Mouse (Mus musculus) liver, postnatal 0 days (tissue): ENCODE data around the gene Gm21987. TPM values are rescaled to one million over a fixed set of nuclear protein-coding genes. Genes with fewer than 3 reads are reported as not detected.

Experiments used
- ATAC-seq: fragments of 200-750 bp; cut with Nextera tagmentation; 2 replicates; pipeline ENCODE4 v1.8.0; 2017; ENCODE audit warnings: mild to moderate bottlenecking, moderate library complexity
- DNase-seq: peaks from one replicate; pipeline ENCODE4 v3.0.0-alpha.2; 2016
- H3K27ac ChIP-seq: fragments of 300-500 bp; sonication (generic); 2 replicates; pipeline ENCODE4 v1.5.1; 2014; ENCODE audit warnings: antibody characterized with exemption, moderate library complexity, mild to moderate bottlenecking, low read depth
- H3K27me3 ChIP-seq: fragments of 300-500 bp; sonication (generic); 2 replicates; pipeline ENCODE4 v1.6.1; 2014; ENCODE audit warnings: low read length, control low read depth, mixed read lengths; ENCODE audit not compliant: insufficient read depth
- H3K36me3 ChIP-seq: fragments of 300-500 bp; sonication (generic); replicated peaks from 2 replicates; pipeline ENCODE4 v1.6.1; 2014; ENCODE audit warnings: mild to moderate bottlenecking, control low read depth, low read length, moderate library complexity, mixed read lengths; ENCODE audit not compliant: insufficient read depth
- H3K4me1 ChIP-seq: fragments of 300-500 bp; sonication (generic); 2 replicates; pipeline ENCODE4 v1.6.1; 2014; ENCODE audit warnings: antibody characterized with exemption, mild to moderate bottlenecking, control low read depth; ENCODE audit not compliant: insufficient read depth
- H3K4me2 ChIP-seq: fragments of 300-500 bp; sonication (generic); 2 replicates; pipeline ENCODE4 v1.6.1; 2014; ENCODE audit warnings: low read depth, mild to moderate bottlenecking, low read length, moderate library complexity, mixed read lengths
- H3K4me3 ChIP-seq: fragments of 300-500 bp; sonication (generic); 2 replicates; pipeline ENCODE4 v1.5.1; 2014; ENCODE audit warnings: low read depth, low read length
- H3K9ac ChIP-seq: fragments of 300-500 bp; sonication (generic); replicated peaks from 2 replicates; pipeline ENCODE4 v1.6.1; 2014; ENCODE audit warnings: mild to moderate bottlenecking, moderate library complexity
- H3K9me3 ChIP-seq: fragments of 300-500 bp; sonication (generic); 2 replicates; pipeline ENCODE4 v1.6.1; 2016; ENCODE audit warnings: mild to moderate bottlenecking, control low read depth, low read length, mixed read lengths
- CTCF ChIP-seq: sonication (generic); IDR thresholded peaks from 2 replicates; pipeline ENCODE4 v1.5.1; 2016; ENCODE audit warnings: antibody characterized with exemption, low read depth
- EP300 ChIP-seq: IDR thresholded peaks from 2 replicates; pipeline ENCODE4 v1.6.1; 2016; ENCODE audit warnings: antibody characterized with exemption, low read depth, mild to moderate bottlenecking
- WGBS: fragments of 180-500 bp; shearing (Covaris S2); extraction: QIAGEN DNeasy Blood & Tissue Kit; methylation state at CpG from one replicate; pipeline ENCODE4 v1.1.7; 2014; ENCODE audit not compliant: insufficient replicate concordance; 5-methylcytosine and 5-hydroxymethylcytosine counted together
- polyA plus RNA-seq: library from polyadenylated mRNA; unstranded; fragments of >200 nt; fragmentation: Nextera tagmentation; extraction: Ambion mirVana; gene quantifications from 2 replicates; pipeline ENCODE4 v1.2.1, GENCODE M21; 2015

Gm21987 gene
- polyA plus RNA-seq, 1 experiment from 2014 or later: not detected

DNA sequence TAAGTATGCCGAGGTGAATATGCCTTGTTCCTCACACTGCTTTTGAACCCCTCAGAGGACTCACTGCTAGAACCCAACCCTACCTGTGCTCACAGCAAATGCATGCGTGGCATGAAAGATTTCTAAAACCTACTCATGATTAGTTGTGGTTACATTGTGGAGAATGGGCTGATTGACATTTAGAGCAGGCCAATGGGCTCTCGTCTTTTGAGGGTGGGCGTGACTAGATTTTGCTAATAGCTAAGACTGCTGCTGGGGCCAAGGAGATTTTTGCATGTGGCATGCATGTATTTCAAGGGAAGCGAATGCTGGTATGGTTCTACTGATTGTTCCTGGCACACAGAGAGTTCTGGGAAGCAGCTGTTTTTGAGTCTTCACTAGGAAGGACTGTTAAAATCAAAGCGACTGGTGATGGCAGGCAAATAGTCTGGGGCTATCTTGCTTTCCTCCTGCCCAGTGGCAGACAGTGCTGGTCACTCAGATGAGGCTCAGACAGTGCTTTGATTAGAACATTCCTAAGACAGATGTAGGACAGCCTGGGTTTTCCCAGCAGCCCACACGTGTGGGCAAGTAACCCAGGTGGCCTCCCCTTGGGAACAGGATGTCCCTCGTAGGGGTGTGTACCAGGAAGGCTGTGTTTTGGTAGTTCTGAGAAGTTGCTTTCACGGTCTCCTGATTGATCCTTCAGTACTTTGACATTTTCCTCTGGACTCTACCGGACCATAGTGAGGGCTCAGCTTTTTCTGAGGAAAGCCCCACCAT lies 27.7 kb downstream of the Gm21987 start:
- DNase-seq: peak; percentile 61
- WGBS: 65% methylated on average over 10 of the region's 10 CpGs
- H3K4me1 ChIP-seq: peaks cover 38% of the 10 kb centered on the region
- no peaks in the 10 kb centered on the region for H3K9me3 ChIP-seq
- ATAC-seq: no peak
- peaks cover 5% of the 10 kb centered on the region; the same call in 1 of the 2 replicates for H3K36me3 ChIP-seq
- H3K27me3 ChIP-seq: no peaks in the 10 kb centered on the region
- TF ChIP-seq EP300 (no peak), CTCF (no peak)
- peak overlapping the region; percentile 11; the same call in 1 of the 2 replicates for H3K27ac ChIP-seq
- peak overlapping the region; percentile 56 for H3K4me3 ChIP-seq
- peak overlapping the region; percentile 48 for H3K9ac ChIP-seq
- H3K4me2 ChIP-seq: peak overlapping the region; percentile 76

DNA sequence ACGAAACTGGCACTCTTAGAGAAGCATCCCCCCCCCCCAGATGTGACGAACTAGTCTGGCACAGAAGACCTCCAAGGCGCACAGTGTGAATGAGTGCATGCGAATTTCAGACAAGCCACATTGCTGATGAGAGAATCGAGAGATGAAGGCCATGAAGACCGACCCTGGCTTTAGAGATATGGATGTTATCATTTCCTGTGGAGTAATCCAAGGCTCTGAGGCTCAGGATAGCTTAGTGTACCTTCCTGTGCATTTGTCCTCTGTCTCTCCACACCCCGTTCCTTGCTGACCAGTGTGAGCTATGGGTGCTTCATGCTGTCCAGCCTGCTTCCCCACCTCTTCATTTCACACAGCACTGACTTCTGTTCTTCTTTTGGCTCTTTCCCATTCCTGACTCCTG lies 28.3 kb downstream of the Gm21987 start:
- H3K27ac ChIP-seq: no peak overlapping the region
- H3K4me3 ChIP-seq: peak overlapping the region; percentile 56
- H3K36me3 ChIP-seq: peaks cover 5% of the 10 kb centered on the region; the same call in 1 of the 2 replicates
- TF ChIP-seq CTCF: no peak
- no peak for TF ChIP-seq EP300
- DNase-seq: no peak
- H3K4me2 ChIP-seq: peak overlapping the region; percentile 76
- no peaks in the 10 kb centered on the region for H3K9me3 ChIP-seq
- peak overlapping the region; percentile 48 for H3K9ac ChIP-seq
- H3K4me1 ChIP-seq: peaks cover 39% of the 10 kb centered on the region
- H3K27me3 ChIP-seq: no peaks in the 10 kb centered on the region
- no peak for ATAC-seq
- WGBS: 41% methylated on average over 7 of the region's 7 CpGs

DNA sequence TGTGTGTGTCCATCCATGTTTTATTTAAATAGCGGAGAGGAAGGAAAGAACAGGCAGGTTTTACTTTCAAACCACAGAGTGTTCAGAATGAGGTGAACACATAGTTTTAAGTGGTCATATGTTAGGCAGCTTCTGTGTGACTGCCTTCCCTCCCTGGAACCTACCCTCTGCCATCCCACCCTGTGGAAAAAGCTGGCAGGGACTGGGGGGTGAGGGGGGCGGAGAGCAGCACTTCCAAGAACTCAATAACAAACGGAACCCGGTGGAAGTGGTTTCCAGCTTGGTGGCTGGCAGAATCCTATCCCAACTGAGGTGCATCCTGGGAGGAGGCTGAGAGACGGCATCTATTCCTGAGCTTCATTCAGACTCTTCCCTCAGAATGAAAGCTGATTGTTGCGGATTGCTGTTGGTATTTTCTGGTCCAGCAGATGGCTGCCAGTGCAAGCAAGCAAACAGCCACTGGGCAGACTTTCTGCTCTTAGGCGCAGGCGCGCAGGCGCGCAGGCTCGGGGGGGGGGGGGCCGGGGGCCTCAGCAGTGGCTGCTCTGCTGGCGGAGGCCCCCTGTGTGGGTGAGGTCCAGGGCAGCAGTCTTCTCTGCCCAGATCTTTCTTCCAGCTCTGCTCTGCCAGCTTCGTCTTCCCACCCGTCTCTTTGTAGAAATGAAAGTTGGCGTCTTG lies 29.5 kb downstream of the Gm21987 start:
- H3K9me3 ChIP-seq: no peaks in the 10 kb centered on the region
- peak overlapping the region; percentile 57 for H3K9ac ChIP-seq
- peaks cover 30% of the 10 kb centered on the region for H3K4me1 ChIP-seq
- H3K4me3 ChIP-seq: peak overlapping the region; percentile 56
- H3K4me2 ChIP-seq: peak overlapping the region; percentile 76
- ATAC-seq: no peak
- peaks cover 5% of the 10 kb centered on the region; the same call in 1 of the 2 replicates for H3K36me3 ChIP-seq
- WGBS: 41% methylated on average over 14 of the region's 17 CpGs
- H3K27me3 ChIP-seq: no peaks in the 10 kb centered on the region
- DNase-seq: peak; percentile 59
- peak overlapping the region; percentile 60; the same call in 1 of the 2 replicates for H3K27ac ChIP-seq
- TF ChIP-seq CTCF: peak; percentile 61
- TF ChIP-seq EP300: no peak

DNA sequence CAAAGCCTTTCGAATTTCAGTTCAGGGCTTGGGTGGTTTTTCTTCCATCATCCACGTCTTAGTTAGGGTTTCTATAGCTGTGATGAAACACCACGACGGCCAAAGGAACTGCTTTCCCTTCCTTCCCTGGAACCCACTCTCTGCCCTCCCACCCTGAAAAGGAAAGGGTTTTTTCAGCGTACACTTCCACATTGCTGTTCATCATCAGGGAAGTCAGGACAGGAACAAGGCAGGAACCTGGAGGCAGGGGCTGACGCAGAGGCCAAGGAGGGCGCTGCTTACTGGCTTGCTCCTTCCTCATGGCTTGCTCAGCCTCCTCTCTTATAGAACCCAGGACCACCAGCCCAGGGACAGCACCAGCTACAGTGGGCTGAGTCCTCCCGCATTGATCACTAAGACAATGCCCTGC lies 30.0 kb downstream of the Gm21987 start:
- Histone ChIP-seq H3K4me1 (peaks cover 29% of the 10 kb centered on the region), H3K36me3 (peaks cover 5% of the 10 kb centered on the region; the same call in 1 of the 2 replicates), H3K9me3 (no peaks in the 10 kb centered on the region), H3K27ac (peak overlapping the region; percentile 60; the same call in 1 of the 2 replicates), H3K4me2 (peak overlapping the region; percentile 76), H3K4me3 (peak overlapping the region; percentile 56), H3K27me3 (no peaks in the 10 kb centered on the region), H3K9ac (peak overlapping the region; percentile 57)
- ATAC-seq (no peak), DNase-seq (no peak)
- 37% methylated on average over 8 of the region's 8 CpGs for WGBS
- TF ChIP-seq EP300 (no peak), CTCF (no peak)

DNA sequence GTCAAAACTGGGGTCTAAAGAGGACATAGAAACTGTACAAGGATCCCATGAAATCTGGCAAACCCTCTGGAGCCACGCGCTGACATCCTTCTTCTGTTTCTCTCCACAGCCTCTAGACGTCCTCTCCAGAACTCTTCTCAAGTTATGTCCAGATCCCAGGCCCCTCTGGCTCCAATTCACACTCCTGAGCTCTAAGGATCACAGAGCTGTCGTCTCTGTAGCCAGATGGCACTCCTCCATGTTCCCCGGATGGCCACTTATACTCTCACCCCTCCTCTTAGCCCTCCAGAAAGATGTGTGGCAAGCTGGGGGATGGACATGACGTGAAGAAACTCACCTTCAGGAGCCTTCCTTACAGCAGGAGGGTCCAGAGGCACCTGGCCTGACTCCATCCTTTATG lies 30.7 kb downstream of the Gm21987 start:
- Histone ChIP-seq H3K27ac (no peak overlapping the region), H3K36me3 (peaks cover 5% of the 10 kb centered on the region; the same call in 1 of the 2 replicates), H3K27me3 (no peaks in the 10 kb centered on the region), H3K4me2 (no peak overlapping the region), H3K9ac (no peak overlapping the region), H3K4me1 (peaks cover 29% of the 10 kb centered on the region), H3K9me3 (no peaks in the 10 kb centered on the region), H3K4me3 (no peak overlapping the region)
- 83% methylated on average over 6 of the region's 6 CpGs for WGBS
- TF ChIP-seq CTCF (no peak), EP300 (no peak)
- DNase-seq (no peak), ATAC-seq (no peak)

DNA sequence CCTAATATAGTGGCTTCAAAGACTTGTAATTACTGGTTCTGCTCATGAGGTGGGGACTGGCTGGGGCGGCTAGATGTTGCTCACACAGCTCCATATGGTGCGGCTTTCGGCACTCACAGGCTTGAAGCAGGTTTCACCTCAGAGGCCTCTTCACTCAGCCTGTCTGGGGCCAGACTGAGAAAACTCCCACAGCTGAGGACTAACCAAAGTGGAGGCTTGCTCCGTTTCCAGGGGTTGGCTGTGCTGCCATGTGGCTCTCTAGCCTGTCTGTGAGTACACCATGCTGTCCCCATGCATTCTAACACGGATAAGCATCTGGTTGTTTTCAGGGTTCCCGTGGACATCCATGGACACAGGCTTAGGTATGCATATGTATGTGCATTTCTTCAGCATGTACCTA lies 31.8 kb downstream of the Gm21987 start:
- WGBS: 84% methylated on average over 6 of the region's 6 CpGs
- Histone ChIP-seq H3K9me3 (no peaks in the 10 kb centered on the region), H3K4me1 (peaks cover 31% of the 10 kb centered on the region), H3K9ac (no peak overlapping the region), H3K27ac (no peak overlapping the region), H3K36me3 (peaks cover 5% of the 10 kb centered on the region; the same call in 1 of the 2 replicates), H3K4me3 (no peak overlapping the region), H3K27me3 (no peaks in the 10 kb centered on the region), H3K4me2 (no peak overlapping the region)
- ATAC-seq: no peak
- no peak for DNase-seq
- no peak for TF ChIP-seq CTCF
- no peak for TF ChIP-seq EP300
